Mouse (Mus musculus) ES-Bruce4 (cell line): ENCODE results near the gene Nipal3.

Experiments
- CTCF ChIP-seq: IDR thresholded peaks from one replicate; pipeline ENCODE4 v1.8.1; 2011; ENCODE audit warnings: low read depth, low read length
- POLR2A ChIP-seq: IDR thresholded peaks from one replicate; pipeline ENCODE4 v1.8.1; 2011; ENCODE audit warnings: low read length; ENCODE audit not compliant: insufficient read depth

DNA sequence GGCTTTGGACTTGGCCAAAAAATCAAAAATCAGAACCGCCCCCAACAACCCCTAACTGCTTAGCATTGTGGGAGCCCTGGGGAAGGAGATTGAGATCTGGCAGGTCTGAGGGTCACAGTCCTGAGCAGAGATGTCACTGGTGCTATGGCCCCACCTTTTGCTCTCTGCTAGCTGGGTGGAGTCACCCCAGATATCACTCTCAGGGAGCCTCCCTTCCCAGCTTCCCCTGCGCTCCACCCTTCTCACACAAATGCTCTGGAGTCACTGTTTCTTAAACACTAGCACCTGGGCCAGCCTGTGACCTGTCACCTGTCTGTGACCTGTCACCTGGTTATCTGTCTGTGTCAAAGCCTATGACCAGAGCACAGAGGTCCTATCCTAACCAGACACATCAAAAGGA, 89.9 kb downstream of the Nipal3 start:
- TF ChIP-seq CTCF, result no peak
- no peak for TF ChIP-seq POLR2A
